Mouse (Mus musculus) frontal cortex, adult (tissue): ENCODE results near the gene Serpinb9.
A peak's percentile ranks its signal among the peaks of the same experiment; 100 is the strongest.
"Not testable (repeated sequence)": the region's sequence is repeated elsewhere in the genome, so short reads cannot be mapped to it uniquely, and the experiment has no call there.

Experiments used
- ATAC-seq: cut with Nextera tagmentation; 2 replicates; pipeline ENCODE4 v1.9.2; 2017; ENCODE audit warnings: mild to moderate bottlenecking, moderate library complexity, mixed read lengths; ENCODE audit not compliant: low TSS enrichment

Gene Serpinb9

DNA sequence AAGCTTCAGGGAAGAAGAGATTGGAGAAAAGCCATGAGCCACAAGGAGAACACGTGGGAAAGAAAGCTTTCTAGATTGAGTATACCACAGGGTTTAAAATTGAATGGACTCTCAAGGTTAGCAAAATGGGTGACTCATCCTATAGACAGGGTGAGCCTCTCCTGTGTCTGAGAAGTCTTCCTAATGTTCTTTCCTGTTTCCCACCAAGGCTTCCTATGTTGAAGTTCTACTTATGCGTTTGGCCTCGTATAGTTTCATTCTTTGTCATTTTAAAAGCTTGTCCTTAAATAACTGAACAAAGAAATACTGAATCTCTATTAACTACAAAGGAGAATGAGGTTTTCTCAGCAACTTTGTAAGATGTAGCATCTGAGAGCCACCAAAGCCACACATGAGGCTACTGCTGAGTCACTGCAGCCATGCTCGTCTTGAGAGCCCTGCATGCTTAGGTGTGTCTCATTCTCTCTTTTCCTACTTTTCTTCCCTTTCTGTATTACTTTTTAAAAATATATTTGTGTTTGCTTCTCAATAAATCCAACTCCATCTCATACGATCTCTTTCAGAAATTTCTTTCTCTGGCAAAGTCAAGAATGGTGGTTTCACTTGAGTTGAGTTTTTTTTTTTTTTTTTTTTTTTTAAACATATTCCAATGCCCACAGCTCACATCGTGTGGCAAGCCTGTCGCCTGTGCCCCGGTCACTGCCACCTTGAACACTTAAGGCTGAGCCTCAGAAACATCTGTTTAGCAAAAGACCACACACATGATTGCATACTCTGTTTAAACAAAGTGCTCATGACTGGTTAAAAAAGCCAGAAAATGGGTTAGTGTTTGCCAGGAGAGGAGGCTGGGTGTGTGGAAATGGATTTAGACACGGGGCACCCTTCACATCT, 718 bp downstream of the Serpinb9 start:
- no peak for ATAC-seq

- ATAC-seq: peak; percentile 97
These were observed 1.5 kb downstream of the Serpinb9 start for GRCm38 (mm10) chr13:33004414-33005105.

GRCm38 (mm10) chr13:33005501-33006075, 2.5 kb downstream of the Serpinb9 start:
- no peak for ATAC-seq

DNA sequence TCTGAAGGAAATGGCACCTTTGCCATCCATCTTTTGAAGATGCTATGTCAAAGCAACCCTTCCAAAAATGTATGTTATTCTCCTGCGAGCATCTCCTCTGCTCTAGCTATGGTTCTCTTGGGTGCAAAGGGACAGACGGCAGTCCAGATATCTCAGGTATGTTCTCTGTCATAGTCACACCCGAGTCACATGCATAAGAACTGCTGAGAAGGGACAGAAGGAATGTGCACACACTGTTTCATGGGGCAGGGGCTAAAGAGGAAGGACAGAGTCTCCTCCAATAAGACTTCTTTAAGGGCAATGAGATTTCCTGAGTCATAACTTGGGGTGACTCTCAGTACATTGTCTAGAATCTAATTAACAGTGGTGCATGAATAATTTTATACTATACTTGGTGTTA, 3.5 kb downstream of the Serpinb9 start:
- no peak for ATAC-seq

- ATAC-seq: no peak
These were observed 9.3 kb downstream of the Serpinb9 start for GRCm38 (mm10) chr13:33012395-33012794.

DNA sequence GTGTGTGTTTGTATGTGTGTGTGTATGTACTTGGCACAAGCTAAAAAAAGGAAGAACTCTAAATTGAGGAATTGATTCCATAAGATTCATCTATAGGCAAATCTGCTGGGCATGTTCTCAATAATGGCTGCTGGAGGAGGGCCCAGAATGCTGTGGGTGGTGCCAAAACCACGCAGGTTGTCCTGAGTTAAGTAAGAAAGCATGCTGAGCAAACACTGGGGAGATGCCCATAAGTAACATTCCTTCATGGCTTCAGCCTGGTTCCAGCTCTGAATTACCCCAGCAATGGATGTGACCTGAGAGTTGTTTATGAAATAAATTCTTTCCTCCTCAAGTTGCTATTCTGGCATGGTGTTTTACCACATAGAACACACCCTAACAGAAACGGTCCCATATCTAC, 10.2 kb downstream of the Serpinb9 start:
- ATAC-seq: no peak

DNA sequence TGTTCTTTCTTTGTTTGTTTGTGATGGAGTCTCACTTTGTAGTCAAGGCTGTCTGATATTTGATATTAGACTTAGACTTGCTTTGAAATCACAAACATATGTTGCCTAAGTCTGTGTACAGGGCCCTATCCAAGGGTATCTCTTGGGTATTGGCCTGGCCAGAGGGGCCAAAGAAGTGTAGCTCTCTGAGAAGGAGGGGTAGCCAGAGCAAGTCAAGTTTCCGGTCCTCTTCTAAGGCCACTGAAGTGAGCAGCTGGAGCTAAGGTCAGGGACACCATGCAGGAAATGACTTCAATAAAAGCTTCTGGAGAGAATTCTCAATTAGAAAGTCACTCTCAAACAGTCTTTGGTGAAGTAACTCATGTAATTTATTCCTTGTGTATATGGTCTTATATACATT, 19.3 kb downstream of the Serpinb9 start:
- no peak for ATAC-seq

GRCm38 (mm10) chr13:33026427-33027057, 23.5 kb downstream of the Serpinb9 start:
- no peak for ATAC-seq

DNA sequence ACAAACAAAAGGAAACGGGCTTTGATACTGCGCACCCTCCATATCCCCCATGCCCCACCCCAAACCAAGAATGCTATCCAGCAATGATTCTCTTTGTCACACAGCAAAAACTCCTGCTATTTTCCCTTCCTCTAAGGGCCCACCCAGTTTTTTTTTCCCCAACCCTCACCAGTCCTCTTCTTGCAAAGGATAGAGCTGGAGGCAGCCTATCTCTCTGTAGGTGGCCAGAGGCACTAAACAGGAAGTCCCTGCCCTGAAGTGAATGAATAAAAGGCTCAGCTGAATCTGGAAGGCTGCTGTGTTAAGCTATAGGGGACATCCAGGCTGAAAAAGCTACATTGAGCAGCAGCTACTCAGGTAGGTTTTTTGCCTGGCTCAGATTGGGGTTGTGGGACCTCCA, 24.2 kb downstream of the Serpinb9 start, which contains the start of gene Serpinb9b:
Serpinb9b (plus strand) TSS at position 173 of the 400 bp plus-strand sequence.
- no peak for ATAC-seq

- ATAC-seq: no peak
These were observed 25.1 kb downstream of the Serpinb9 start for GRCm38 (mm10) chr13:33028146-33028545.

DNA sequence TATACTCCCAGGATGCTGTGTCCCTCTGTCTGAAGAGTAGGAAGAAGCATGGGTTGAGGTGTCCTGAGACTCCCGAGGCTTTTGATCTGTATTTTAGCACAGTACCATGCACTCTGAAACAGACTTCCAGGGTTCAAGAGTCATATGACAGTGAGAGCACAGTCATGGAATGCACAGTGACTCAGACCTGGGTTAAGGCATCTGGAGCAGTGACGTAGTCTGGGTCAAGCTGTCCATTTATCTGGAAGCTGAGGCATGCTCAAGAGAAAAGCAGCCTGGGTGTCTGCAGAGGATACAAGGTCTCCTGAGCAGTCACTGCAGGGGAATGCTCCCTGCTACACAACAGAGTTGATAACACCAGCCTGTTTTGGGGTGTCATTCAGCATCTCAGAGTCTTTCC, 25.5 kb downstream of the Serpinb9 start:
- ATAC-seq: no peak

GRCm38 (mm10) chr13:33029478-33029877, 26.4 kb downstream of the Serpinb9 start:
- not testable (repeated sequence) for ATAC-seq

DNA sequence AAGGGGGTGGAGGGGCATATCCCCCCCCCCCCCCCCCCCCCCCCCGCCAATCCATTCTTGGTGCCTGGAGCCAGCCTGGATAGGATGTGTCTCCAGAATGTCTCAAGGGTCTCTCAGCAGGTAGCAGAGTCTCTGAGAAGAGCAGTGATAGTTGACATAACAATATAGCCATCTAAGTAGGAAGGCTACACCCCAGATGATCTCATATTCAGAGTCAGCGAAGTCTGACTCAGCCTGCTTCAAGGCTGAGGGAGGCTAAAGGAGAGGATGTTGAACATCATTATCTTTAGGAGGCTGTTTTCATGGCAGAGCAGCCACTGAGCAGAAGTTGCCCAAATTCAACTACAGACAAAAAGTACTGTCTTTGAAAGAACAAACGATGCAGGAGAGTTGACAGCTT, 27.2 kb downstream of the Serpinb9 start:
- no peak for ATAC-seq

GRCm38 (mm10) chr13:33035506-33035905, 32.5 kb downstream of the Serpinb9 start:
- ATAC-seq: no peak

GRCm38 (mm10) chr13:33043542-33043941, 40.5 kb downstream of the Serpinb9 start:
- ATAC-seq: no peak

GRCm38 (mm10) chr13:33047234-33047633, 44.2 kb downstream of the Serpinb9 start:
- ATAC-seq: no peak

GRCm38 (mm10) chr13:33048187-33048586, 45.1 kb downstream of the Serpinb9 start:
- no peak for ATAC-seq

GRCm38 (mm10) chr13:33051697-33052096, 48.6 kb downstream of the Serpinb9 start:
- no peak for ATAC-seq

- ATAC-seq: no peak
These were observed 60.0 kb downstream of the Serpinb9 start for GRCm38 (mm10) chr13:33063048-33063447.
